Mouse (Mus musculus): ENCODE data around the gene Foxn4. TPM values are rescaled to one million over a fixed set of nuclear protein-coding genes. Genes with fewer than 3 reads are reported as not detected.

The Foxn4 gene
- not detected in 4 replicates for total RNA-seq (2023)

GRCm38 (mm10) chr5:114273693-114274402, at the start of gene Foxn4:
TSS of gene Foxn4 (minus strand) at chr5:114273807.

GRCm38 (mm10) chr5:114288874-114289273, 15.3 kb upstream of the Foxn4 start, which contains the start of gene Myo1h:
TSS of gene Myo1h (plus strand) at chr5:114289166.

Other genes starting within 250 kb of the Foxn4 start
- gene Usp30, start 208.3 kb downstream of the Foxn4 start, total RNA-seq (2023): 19.5 to 25.6 TPM (median 21.8 TPM) in 4 replicates
- gene Svop, start 182.2 kb downstream of the Foxn4 start, total RNA-seq (2023): not detected in 4 replicates
- 6.2 to 10.9 TPM (median 8.1 TPM) in 4 replicates for gene Alkbh2, start 145.6 kb downstream of the Foxn4 start, total RNA-seq (2023)
- gene Ung, start 143.4 kb downstream of the Foxn4 start, total RNA-seq (2023): 21.4 to 27.1 TPM (median 22.6 TPM) in 4 replicates
- 2.9 to 5.2 TPM (median 4.7 TPM) in 4 replicates for gene Acacb, start 127.3 kb downstream of the Foxn4 start, total RNA-seq (2023)
- gene Myo1h, start 15.4 kb upstream of the Foxn4 start, total RNA-seq (2023): 23.2 to 27.8 TPM (median 25.0 TPM) in 4 replicates
- 72.8 to 82.9 TPM (median 79.2 TPM) in 4 replicates for gene Kctd10, start 106.7 kb upstream of the Foxn4 start, total RNA-seq (2023)
- 53.2 to 67.7 TPM (median 56.7 TPM) in 4 replicates for gene Ube3b, start 106.8 kb upstream of the Foxn4 start, total RNA-seq (2023)
- gene Mmab, start 170.3 kb upstream of the Foxn4 start, total RNA-seq (2023): 7.1 to 9.7 TPM (median 7.9 TPM) in 4 replicates
- 7.4 to 12.0 TPM (median 10.3 TPM) in 4 replicates for gene Mvk, start 170.5 kb upstream of the Foxn4 start, total RNA-seq (2023)

Measured in B cell, adult 62 days (primary cell).